In the genomic region with DNA sequence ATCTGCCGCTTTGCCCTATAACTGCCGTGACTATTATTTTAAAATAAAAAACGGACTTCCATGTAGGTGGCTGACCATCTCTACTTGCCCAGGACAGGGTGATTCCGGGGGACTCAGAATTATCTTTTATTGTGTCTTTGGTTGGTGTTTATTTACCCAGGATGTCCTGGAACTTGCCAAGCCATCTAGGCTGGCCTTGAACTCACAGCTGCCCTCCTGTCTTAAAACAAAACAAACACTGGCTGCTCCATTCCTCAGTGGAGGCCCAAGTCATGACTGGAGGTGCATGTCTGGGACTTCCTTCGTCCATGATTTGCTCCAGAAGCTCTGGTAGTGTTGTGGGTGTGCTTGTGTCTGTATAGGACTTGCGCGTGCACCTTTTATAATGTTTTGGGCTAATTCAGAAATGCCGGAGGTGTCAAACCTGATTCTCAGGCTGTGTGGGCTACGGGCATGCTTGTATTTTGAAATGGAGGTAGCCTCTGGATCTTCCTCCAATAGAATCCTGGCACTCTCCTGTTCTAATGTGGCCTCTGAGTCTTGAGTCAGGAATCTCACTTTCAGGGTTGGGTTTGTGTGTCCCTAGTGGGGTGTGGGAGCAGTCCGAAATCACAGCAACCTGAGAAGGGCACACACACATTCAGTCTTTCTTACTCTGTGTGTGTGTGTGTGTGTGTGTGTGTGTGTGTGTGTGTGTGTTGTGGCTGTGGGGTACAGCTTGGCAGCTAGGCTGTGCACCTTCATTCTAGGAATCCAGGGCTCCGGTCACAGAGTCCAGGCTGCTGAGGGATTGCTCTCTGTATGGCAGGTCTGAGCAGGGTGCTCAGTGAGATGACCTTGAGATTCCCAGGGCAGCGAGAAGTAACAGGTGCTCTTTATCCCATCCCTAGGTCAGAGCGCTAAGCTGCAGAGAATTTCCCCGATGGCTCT, we compare ENCODE assay signal across 21 mouse cellular contexts. TPM values are rescaled to one million over a fixed set of nuclear protein-coding genes. Genes with fewer than 3 reads are reported as not detected.
DNase-seq lines count a peak whose midpoint lies in the region; ATAC-seq and TF ChIP-seq lines count a peak whose summit lies in the region.
"Had no signal": no experiment of that assay in that cellular context is flagged by ENCODE, and none has a peak within 500 bp of the region (broad histone marks: within the 10 kb centered on the region; RNA-seq: fewer than 3 reads in every experiment).

No protein-coding gene starts in this region.

- intact Hi-C loops in heart, postnatal 25 days (cut with DNase I), result no loop called here
- intact Hi-C loops in heart, postnatal 10 days (cut with DNase I), result no loop called here

- H3K4me3 ChIP-seq in heart, embryonic 12.5 days, result peak overlapping the region; percentile 47
- H3K4me3 ChIP-seq in liver, adult 2 months (ENCODE audit: insufficient read depth, low read depth, low read length), result peak overlapping the region; percentile 76
- H3K4me3 ChIP-seq in brown adipose tissue, adult 24 weeks (ENCODE audit: insufficient read depth, low read depth, low read length), result peak overlapping the region; percentile 81
- H3K4me3 ChIP-seq: embryonic facial prominence, embryonic 15.5 days; forebrain, embryonic 12.5 days; lung, embryonic 15.5 days; megakaryocyte, embryonic 14.5 days; neural tube, embryonic 12.5 days had no signal

- TF ChIP-seq CTCF in liver, adult 2 months (IDR thresholded peaks at IDR 0.05; ENCODE audit: low read depth, low read length), result no peak

- H3K9me3 ChIP-seq in heart, embryonic 12.5 days (replicated peaks), result no peaks in the 10 kb centered on the region
- H3K9me3 ChIP-seq: embryonic facial prominence, embryonic 15.5 days; forebrain, embryonic 12.5 days; lung, embryonic 15.5 days; neural tube, embryonic 12.5 days had no signal

- WGBS in heart, embryonic 12.5 days, result 53% methylated on average over 14 of the region's 14 CpGs
- WGBS in liver, adult 2 months, result 56% methylated on average over 14 of the region's 14 CpGs

- peak overlapping the region; percentile 97 for H3K27ac ChIP-seq in heart, embryonic 12.5 days (ENCODE audit: poor library complexity, severe bottlenecking)
- peak overlapping the region; percentile 94 for H3K27ac ChIP-seq in liver, adult 2 months (replicated peaks; ENCODE audit: insufficient read depth, low read depth, low read length)
- peak overlapping the region; percentile 96 for H3K27ac ChIP-seq in brown adipose tissue, adult 24 weeks (replicated peaks; ENCODE audit: low read depth, low read length)
- H3K27ac ChIP-seq: embryonic facial prominence, embryonic 15.5 days; forebrain, embryonic 12.5 days; hindbrain, embryonic 14.5 days; lung, embryonic 15.5 days; neural tube, embryonic 12.5 days had no signal

- DNase-seq in heart, postnatal 25 days (ENCODE audit: low spot score), result no peak
- DNase-seq in liver, adult 2 months (ENCODE audit: extremely low read depth, low read depth, low spot score), result peak; percentile 65
- DNase-seq in liver, result no peak
- DNase-seq in heart, postnatal 10 days, result peak; percentile 42 to 48
- no peak for DNase-seq in spleen, postnatal 10 days (ENCODE audit: low spot score in 2 of 2)
- DNase-seq in layer of hippocampus, adult 18-20 months (ENCODE audit: low spot score in 2 of 2), result no peak
- DNase-seq: cerebellum, adult 18-20 months; kidney, adult 9 months; right cerebral cortex, adult 18-20 months; thymus, postnatal 4 days had no signal

- ATAC-seq in heart, embryonic 12.5 days (ENCODE audit: insufficient number of reproducible peaks, low FRiP score), result no peak

- H3K27me3 ChIP-seq in heart, embryonic 12.5 days (replicated peaks), result no peaks in the 10 kb centered on the region
- no peaks in the 10 kb centered on the region for H3K27me3 ChIP-seq in liver, adult 2 months (ENCODE audit: control insufficient read depth, insufficient read depth, low read length)
- H3K27me3 ChIP-seq: embryonic facial prominence, embryonic 15.5 days; forebrain, embryonic 12.5 days; lung, embryonic 15.5 days; neural tube, embryonic 12.5 days had no signal

- H3K9ac ChIP-seq in heart, embryonic 12.5 days, result peak overlapping the region; percentile 70
- H3K9ac ChIP-seq in liver, adult 2 months (ENCODE audit: low read depth, low read length), result peak overlapping the region; percentile 89
- H3K9ac ChIP-seq: embryonic facial prominence, embryonic 15.5 days; forebrain, embryonic 12.5 days; hindbrain, embryonic 14.5 days; lung, embryonic 15.5 days; neural tube, embryonic 12.5 days had no signal

- no peak for TF ChIP-seq POLR2A in liver, adult 2 months (IDR thresholded peaks at IDR 0.05; ENCODE audit: extremely low read depth, insufficient read depth, low read length)

- H3K36me3 ChIP-seq in heart, embryonic 12.5 days, result no peaks in the 10 kb centered on the region
- no peaks in the 10 kb centered on the region for H3K36me3 ChIP-seq in liver, adult 2 months (ENCODE audit: control insufficient read depth, insufficient read depth, low read length)
- H3K36me3 ChIP-seq: embryonic facial prominence, embryonic 15.5 days; forebrain, embryonic 12.5 days; lung, embryonic 15.5 days; neural tube, embryonic 12.5 days had no signal

- H3K4me1 ChIP-seq in heart, embryonic 12.5 days (replicated peaks), result peaks cover 41% of the 10 kb centered on the region
- H3K4me1 ChIP-seq in liver, adult 2 months (ENCODE audit: control insufficient read depth, insufficient read depth, low read length), result peaks cover 12% of the 10 kb centered on the region
- peaks cover 23% of the 10 kb centered on the region for H3K4me1 ChIP-seq in brown adipose tissue, adult 24 weeks (ENCODE audit: control insufficient read depth, insufficient read depth, insufficient read length, low read length)
- H3K4me1 ChIP-seq: embryonic facial prominence, embryonic 15.5 days; megakaryocyte, embryonic 14.5 days had no signal

- peak overlapping the region; percentile 64 for H3K4me2 ChIP-seq in heart, embryonic 12.5 days
- H3K4me2 ChIP-seq: embryonic facial prominence, embryonic 15.5 days; forebrain, embryonic 12.5 days; hindbrain, embryonic 14.5 days; lung, embryonic 15.5 days; neural tube, embryonic 12.5 days had no signal

- H3K79me2 ChIP-seq in liver, adult 2 months (ENCODE audit: control insufficient read depth, insufficient read depth, low read length), result peaks cover 12% of the 10 kb centered on the region; the same call in 1 of the 2 replicates

RNA-seq across cellular contexts. Expression of a gene that starts 1.0 kb away (rescaled TPM):
- polyA plus RNA-seq in heart, embryonic 12.5 days (2016; fragmentation: Nextera tagmentation; extraction: Ambion mirVana), result 16.1 and 16.9 TPM in 2 replicates
- total RNA-seq in heart, postnatal 25 days (2021), result 100 to 1,000 TPM; 182 to 193 TPM
- 26.8 and 39.4 TPM in 2 replicates for total RNA-seq in liver, adult 2 months (2014; rRNA removed)
- 27.9 and 45.8 TPM in 2 replicates for polyA plus RNA-seq in liver, adult 2 months (2012; rRNA removed)
- 235 and 250 TPM in 2 replicates for polyA plus RNA-seq in brown adipose tissue, adult 24 weeks (2012; ENCODE audit: insufficient read depth, insufficient read length, missing spikeins)
- 100 to 1,000 TPM; 156 to 159 TPM for total RNA-seq in heart, postnatal 10 days (2021)
- total RNA-seq in layer of hippocampus, adult 18-20 months (2021), result 1 to 10 TPM; 6.4 to 6.5 TPM

RNA-seq across cellular contexts. Expression of a gene that starts 17.1 kb away (rescaled TPM):
- 60.6 and 60.7 TPM in 2 replicates for polyA plus RNA-seq in heart, embryonic 12.5 days (2016; fragmentation: Nextera tagmentation; extraction: Ambion mirVana)
- 10 to 100 TPM; 29.7 to 32.3 TPM for total RNA-seq in heart, postnatal 25 days (2021)
- 2.4 and 4.6 TPM in 2 replicates for total RNA-seq in liver, adult 2 months (2014; rRNA removed)
- 5.0 and 5.3 TPM in 2 replicates for polyA plus RNA-seq in liver, adult 2 months (2012; rRNA removed)
- 4.4 and 5.2 TPM in 2 replicates for polyA plus RNA-seq in brown adipose tissue, adult 24 weeks (2012; ENCODE audit: insufficient read depth, insufficient read length, missing spikeins)
- 10 to 100 TPM; 22.7 to 24.1 TPM for total RNA-seq in heart, postnatal 10 days (2021)
- 1 to 10 TPM; 2.0 to 2.6 TPM for total RNA-seq in layer of hippocampus, adult 18-20 months (2021)

RNA-seq across cellular contexts. Expression of a gene that starts 19.3 kb away (rescaled TPM):
- 8.7 and 11.0 TPM in 2 replicates for polyA plus RNA-seq in heart, embryonic 12.5 days (2016; fragmentation: Nextera tagmentation; extraction: Ambion mirVana)
- 1 to 10 TPM in 1 of 2 experiments, under 1 TPM in 1; 0.83 to 1.4 TPM for total RNA-seq in heart, postnatal 25 days (2021)
- 3.1 and 5.1 TPM in 2 replicates for total RNA-seq in liver, adult 2 months (2014; rRNA removed)
- 7.0 and 10.1 TPM in 2 replicates for polyA plus RNA-seq in liver, adult 2 months (2012; rRNA removed)
- 4.3 and 5.6 TPM in 2 replicates for polyA plus RNA-seq in brown adipose tissue, adult 24 weeks (2012; ENCODE audit: insufficient read depth, insufficient read length, missing spikeins)
- 1 to 10 TPM; 2.6 to 3.0 TPM for total RNA-seq in heart, postnatal 10 days (2021)
- total RNA-seq in layer of hippocampus, adult 18-20 months (2021), result 1 to 10 TPM; 4.6 TPM

RNA-seq across cellular contexts. Expression of a gene that starts 55.9 kb away (rescaled TPM):
- 0.06 and 0.15 TPM in 2 replicates for polyA plus RNA-seq in heart, embryonic 12.5 days (2016; fragmentation: Nextera tagmentation; extraction: Ambion mirVana)
- total RNA-seq in heart, postnatal 25 days (2021), result not detected
- 0.07 TPM in 1 of 2 replicates, not detected in the other for total RNA-seq in liver, adult 2 months (2014; rRNA removed)
- not detected in 2 replicates for polyA plus RNA-seq in liver, adult 2 months (2012; rRNA removed)
- polyA plus RNA-seq in brown adipose tissue, adult 24 weeks (2012; ENCODE audit: insufficient read depth, insufficient read length, missing spikeins), result not detected in 2 replicates
- total RNA-seq in heart, postnatal 10 days (2021), result not detected
- 100 to 1,000 TPM; 171 to 176 TPM for total RNA-seq in layer of hippocampus, adult 18-20 months (2021)
- total RNA-seq: common myeloid progenitor, adult 5-6 weeks; MEL had no signal
- polyA plus RNA-seq: spleen, adult 2 months had no signal

Comparison
In these comparisons a context has a peak if more than half of its experiments do, and no peak if none do; other contexts are left out.
1. DNase-seq: peak in liver, adult 2 months (single experiment) and heart, postnatal 10 days (2 of 2); none in heart, postnatal 25 days (single experiment), liver (single experiment), spleen, postnatal 10 days (0 of 2) and layer of hippocampus, adult 18-20 months (0 of 2).
2. Peak in every context shown above with its lines, with median percentiles within 50 percentile points of each other: H3K27ac ChIP-seq and H3K4me3 ChIP-seq.